Mouse (Mus musculus): ENCODE data around the gene Zdhhc12.

Gene Zdhhc12

DNA sequence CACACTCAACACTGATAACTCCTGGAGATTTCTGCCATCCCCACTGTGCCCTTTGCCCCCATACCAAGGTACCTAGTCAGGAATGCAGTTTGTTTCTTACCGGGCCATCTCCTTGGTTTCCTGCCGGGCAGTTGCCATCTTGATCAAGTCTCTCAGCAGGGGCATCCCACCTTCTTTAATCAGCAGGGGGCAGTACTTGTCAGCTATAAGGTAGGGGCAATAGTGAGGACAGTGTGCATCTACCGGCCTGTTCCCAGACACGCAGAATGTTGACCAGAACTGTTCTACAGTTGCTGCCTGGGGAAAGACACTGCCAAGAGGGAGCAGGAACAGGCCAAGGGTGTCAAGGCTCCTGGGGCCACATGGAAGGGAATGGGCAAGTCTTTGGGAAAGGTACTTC, 6.8 kb upstream of the Zdhhc12 start:
- DNase-seq (ENCODE audit: low spot score), result no peak

DNA sequence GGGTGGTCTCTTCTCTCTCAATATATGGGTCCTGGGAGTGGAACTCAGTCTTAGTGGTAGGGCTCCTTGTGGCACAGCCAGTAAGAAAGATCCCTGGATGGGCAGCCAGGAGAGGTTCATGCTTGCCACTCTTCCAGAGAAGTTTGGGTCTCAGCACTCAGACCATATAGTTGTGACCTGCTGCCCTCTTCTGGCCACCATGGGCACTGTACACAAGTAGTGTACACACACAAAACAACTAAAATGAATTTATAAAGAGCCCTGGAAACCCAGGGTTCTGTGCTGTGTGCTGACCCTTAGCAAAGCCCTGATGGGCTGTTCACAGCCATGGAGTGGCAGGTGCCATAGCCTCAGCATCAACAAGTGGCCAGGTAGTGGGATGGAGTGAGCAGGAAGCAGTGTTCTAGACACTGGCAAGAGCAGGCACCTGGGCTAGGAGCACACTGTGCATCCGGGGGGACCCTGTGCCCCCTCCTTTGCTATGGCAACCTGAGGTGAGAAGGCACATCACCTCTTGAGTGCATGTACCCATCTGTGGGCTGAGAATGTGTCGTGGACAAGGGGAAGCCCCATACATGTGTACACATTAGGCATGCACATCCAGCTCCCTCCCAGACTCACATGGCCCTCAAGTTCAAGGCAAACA, 2.6 kb upstream of the Zdhhc12 start:
- peak; percentile 80 for DNase-seq (ENCODE audit: low spot score)

DNA sequence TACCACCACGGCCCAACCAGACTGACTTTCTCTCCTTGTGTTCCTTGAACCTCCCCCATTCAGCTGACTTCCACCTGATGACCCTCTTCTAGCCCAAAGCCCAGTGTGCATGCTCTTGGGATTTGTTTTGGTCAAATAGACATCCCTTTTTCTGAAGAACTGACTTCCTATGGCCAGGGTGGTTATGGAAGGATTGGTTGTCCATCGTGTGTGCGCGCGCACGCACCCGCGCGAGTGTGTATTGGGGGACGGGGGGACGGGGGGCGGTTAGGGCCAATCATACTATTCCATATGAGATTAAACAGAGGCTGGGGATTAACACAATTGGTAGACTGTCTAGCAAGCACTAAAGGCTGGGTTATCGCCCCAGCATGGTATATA, 750 bp upstream of the Zdhhc12 start:
- peak; percentile 43 for DNase-seq (ENCODE audit: low spot score)

DNA sequence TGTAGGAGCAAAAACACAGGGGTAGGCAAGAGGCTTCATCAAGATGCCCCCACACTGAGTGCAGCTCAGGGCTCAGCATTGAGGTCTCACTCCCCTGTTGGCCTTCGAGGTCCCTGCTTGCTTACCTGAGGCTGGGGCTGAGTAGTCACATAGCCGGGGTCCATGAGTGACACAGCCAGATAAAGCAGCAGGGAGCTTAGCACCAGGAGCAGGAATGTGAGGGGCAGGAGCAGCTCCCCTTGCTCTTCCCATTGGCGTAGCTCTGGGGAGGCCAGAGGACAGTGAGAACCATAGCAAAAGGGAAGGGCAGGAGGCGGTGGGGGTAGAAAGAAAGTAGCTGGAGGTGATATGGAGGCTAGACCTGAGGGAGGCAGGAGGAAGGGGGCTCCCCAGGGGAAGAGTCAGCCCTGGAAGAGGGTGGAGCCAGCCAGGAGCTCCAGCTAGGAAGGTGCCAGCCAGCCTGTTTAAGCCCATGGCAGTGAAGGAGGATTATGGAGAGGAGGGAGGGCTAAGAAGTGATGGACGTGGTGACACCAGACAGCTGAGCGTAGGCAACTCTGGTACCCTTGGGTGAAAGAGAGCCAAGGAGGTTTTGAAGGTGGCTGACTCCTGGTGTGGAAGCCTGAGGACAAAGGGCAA, 1.0 kb downstream of the Zdhhc12 start:
- no peak for DNase-seq (ENCODE audit: low spot score)

DNA sequence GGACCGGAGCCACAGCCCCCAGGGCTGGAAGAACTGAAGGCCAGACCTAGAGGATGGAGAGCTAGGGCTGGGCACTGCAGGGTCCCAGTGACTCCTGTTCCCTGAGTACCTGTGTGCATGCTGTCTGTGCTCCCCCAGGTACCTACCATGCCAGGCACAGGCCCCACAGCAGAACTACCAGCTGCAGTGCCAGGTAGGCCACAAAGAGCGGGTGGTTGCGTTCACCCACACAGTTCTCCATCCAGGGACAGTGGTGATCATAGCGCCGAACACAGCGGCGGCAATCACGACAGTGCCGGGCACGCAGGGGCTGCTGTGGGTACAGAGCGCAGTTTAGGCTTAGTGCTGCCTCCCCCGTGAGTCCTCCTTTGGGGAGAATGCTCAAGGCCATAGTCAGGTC, 1.9 kb downstream of the Zdhhc12 start:
- DNase-seq (ENCODE audit: low spot score), result no peak

DNA sequence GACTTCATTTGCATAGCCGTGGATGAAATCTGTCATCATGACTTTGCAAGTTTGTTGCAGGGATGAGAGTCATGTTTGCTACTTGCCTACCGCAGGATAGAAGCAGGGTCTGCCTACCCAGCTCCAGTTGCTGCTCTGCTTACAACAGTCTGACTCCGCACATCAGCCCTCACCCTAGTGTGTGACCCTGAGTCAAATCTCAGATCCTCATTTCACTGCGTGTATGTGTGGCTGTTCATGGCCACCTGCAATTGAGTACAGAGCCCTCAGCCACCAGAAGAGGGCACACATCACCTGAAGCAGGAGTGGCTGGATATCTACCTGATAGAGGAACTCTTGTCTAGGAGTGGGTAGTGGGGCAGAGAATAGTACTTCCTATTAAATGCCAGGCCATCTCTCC, 6.1 kb downstream of the Zdhhc12 start:
- no peak for DNase-seq (ENCODE audit: low spot score)

DNA sequence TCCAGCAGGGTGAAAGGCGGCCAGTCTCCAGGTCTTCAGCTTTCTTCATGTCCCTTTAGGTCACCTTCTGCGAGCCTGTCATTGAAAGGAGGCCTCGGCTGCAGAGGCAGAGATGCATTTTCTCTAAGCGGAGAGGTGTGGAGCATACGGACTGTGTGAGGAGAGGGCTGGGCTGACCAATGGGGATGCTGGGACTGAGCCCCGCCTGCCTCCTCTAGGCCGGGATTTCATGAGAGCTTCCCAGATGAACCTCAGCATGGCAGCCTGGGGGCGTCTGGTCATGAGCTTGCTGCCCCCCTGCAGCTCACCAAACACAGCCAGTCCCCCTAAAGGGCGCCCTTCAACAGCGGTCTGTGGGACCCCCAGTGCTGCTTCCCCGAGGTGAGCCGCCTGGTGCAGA, 8.8 kb downstream of the Zdhhc12 start:
- peak; percentile 61 for DNase-seq (ENCODE audit: low spot score)

DNA sequence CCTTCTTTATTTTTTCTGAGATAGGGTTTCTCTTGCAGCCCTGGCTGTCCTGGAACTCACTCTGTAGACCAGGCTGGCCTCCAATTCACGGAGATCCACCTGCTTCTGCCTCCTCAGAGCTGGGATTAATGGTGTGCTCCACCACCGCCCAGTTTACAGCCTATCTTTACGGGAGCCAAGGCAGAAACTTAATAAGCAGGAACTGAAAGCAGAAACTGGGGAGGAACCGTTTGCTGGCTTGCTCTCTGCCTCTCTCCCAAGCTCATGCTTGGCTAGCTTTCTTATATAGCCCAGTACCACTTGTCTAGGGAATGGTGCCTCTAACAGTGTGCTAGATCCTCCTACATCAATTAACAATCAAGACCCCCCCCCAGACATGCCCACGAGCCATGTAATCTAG, 9.3 kb downstream of the Zdhhc12 start:
- no peak for DNase-seq (ENCODE audit: low spot score)

DNA sequence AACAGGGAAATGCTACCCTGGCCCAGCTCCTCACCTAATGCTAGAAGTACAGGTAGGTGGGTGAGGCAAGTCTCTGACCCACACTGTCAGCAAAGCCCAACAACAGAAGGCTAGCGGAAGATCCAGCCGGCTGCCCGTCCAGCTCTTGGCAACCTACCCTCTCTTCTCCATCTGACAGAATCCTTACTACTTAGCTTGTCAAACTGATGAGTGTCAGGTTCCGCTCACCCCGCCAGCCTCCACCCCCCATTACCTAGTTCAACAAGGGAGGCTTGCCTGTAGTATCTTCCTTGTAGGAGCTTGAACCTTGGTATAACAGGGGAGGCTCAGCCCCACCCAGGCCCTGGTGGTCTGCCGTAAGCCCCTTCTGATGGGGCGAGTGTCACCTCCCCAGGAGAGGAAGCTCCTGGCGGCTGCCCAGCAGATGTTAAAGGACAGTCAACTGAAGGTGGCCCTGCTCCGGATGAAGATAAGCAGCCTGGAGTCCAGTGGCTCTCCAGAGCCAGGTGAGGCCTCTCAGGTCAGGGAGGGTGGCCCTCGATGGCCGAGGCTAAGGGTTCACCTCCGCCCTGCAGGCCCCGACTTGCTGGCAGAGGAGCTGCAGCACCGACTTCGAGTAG, 13.2 kb downstream of the Zdhhc12 start:
- DNase-seq (ENCODE audit: low spot score), result no peak

DNA sequence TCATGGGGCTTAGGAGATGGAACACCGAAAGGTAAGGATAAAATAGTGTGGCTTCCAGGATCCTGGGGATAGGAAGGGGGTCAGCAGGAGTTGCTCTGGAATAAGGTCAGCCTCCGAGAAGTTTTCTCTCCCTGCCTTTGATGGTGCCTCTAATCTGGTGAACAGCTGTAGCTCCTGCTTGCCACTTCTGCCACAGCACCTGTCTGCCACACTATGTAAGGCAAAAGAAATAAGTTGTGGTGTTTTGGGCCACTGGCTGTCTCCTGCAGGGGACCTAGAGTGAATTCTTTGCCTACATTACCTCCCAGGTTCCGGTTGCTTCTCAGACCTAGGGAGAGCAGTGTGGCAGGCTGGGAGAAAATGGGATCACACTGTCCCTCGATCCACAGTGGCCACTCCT, 14.7 kb downstream of the Zdhhc12 start:
- no peak for DNase-seq (ENCODE audit: low spot score)

DNA sequence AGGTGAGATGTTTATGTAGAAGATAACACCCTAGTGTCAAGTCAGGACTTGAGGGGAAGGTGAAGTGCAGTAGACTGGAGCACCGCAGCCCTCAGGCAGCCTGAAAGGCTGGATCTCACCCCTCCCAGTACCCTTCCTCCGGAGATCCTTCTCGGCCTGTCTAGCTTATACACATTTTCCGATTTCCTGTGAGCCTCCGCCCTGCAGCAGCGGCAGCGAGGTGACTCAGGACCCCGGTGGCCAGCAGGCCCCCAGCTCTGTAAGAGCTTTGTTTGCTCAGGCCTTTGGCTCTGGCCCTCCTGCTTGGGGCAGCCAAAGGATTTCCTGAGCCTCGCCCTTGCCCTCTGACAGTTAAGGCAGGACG, 15.1 kb downstream of the Zdhhc12 start:
- peak; percentile 48 for DNase-seq (ENCODE audit: low spot score)

DNA sequence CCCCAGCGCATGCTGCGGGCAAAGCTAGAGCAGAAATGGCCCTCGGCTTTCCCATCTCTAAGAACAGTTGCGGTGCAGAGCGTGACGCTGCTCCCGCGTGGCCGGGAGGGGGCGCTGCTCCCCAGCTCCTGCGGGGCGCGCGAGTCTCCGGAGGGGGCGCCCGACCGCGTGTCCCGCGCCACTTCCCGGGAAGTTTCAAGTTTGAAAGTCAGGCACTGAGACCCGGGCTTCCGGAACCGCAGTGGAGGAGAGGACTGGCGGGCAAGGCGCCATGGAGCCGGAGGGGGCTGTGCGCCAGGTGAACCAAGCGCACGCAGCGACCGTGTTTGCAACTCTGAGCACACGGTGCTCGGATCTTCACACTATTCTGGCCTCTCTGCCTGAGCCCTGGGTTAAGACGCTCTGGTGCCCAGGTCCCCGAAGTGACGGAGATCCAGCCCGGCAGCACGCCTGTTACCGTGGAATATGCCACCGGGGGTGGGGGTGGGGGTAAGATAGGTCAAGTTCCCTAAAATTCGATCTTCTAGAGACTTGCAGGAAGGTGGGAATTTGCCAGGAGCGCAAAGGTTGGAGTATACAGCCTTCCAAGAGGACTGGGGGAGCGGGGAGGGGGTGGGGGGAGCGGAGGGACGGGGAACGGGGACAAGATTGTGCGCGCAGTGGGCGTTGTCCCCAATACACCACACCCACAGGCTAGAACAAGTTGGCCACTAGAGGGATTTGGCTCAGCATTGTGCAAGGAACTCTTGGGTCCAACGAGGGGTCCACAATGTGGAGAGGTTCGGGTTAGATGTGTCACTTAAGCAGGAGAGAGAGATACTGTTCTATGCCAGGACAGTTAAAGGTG, 15.7 kb downstream of the Zdhhc12 start, which contains the start of gene Pkn3:
Gene Pkn3 (plus strand): TSS at position 183 of the 847 bp plus-strand sequence.
- peak; percentile 94 for DNase-seq (ENCODE audit: low spot score)

DNA sequence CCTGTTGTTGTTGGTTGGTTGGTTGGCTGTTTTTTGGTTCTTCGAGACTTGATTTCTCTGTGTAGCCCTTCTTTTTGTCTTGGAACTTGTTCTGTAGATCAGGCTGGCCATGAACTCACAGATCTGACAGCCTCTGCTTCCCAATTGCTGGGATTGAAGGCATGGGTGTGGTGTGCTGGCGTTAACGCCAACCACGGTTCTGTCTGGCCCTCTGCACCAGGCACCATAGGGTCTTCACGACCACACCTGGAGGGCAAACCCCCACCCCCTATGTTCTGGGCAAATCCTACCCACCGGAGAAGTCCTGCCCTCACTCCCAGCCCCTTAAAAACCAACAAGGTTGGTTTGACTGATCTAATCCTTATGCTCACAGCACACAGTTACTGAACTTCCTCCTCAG, 16.5 kb downstream of the Zdhhc12 start:
- no peak for DNase-seq (ENCODE audit: low spot score)

DNA sequence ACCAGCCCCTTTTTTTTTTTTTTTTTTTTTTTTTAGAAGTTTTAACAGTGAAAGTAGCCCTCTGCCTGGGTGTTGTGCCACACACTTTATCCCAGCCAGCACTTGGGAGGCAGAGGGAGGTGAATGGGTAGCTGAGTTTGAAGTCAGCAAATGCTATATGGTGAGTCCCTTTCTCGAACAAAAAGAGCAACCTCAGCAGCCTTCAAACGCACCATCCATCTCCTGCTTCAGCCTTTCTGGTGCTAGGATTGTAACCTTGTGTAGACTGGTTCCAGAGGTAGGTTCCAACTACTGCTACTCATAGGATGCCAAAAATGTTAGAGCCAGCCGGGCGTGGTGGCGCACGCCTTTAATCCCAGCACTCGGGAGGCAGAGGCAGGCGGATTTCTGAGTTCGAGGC, 17.0 kb downstream of the Zdhhc12 start:
- DNase-seq (ENCODE audit: low spot score), result no peak

DNA sequence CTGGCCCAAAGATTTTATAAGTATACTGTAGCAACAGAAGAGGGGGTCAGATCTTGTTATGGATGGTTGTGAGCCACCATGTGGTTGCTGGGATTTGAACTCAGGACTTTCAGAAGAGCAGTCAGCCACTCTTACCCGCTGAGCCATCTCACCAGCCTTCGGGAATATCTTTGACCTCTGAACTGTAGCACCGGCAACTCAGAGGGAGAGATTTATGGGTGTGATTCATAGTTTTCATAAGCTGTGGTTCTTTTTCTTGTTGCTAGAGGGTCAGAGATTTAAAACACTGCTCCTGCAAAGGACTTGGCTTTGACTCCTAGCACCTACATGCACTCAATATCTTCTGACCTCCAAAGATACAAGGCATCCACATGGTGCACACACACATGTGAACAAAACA, 17.8 kb downstream of the Zdhhc12 start:
- no peak for DNase-seq (ENCODE audit: low spot score)

DNA sequence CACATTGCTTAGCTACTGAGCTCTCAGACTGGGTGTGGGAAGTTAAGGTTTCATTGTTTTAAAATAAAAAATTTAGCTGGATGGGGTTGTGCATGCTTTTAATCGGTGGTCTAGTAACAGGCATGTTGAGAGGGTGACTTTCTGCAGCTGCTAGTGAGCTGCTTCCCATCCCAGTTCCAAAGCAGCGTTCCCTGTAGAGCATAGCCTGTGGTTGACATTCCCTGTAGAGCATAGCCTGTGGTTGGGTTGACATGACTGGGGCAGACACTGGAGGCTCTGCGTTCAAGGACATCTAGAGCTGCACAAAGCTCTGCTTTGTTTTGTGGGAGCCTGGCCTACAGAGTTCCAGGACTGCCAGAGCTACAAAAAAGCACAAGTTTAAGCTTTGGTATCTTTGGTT, 20.2 kb downstream of the Zdhhc12 start:
- DNase-seq (ENCODE audit: low spot score), result no peak

DNA sequence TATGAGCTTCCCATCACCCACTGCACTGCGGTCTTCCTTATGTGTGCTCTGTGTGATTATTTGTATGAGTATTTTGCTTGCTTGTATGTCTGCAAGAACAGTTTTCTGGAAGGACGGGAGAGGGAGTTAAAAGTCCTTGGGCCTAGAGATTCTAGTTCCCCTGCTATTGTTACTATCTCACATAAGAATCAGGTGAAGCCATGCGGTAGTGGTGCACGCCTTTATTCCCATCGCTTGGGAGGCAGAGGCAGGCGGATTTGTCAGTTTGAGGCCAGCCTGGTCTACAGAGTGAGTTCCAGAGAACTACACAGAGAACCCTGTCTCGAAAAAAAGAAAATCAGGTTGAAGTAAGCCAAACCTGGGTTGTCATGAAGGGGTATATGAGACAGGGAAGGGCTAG, 20.6 kb downstream of the Zdhhc12 start:
- no peak for DNase-seq (ENCODE audit: low spot score)

DNA sequence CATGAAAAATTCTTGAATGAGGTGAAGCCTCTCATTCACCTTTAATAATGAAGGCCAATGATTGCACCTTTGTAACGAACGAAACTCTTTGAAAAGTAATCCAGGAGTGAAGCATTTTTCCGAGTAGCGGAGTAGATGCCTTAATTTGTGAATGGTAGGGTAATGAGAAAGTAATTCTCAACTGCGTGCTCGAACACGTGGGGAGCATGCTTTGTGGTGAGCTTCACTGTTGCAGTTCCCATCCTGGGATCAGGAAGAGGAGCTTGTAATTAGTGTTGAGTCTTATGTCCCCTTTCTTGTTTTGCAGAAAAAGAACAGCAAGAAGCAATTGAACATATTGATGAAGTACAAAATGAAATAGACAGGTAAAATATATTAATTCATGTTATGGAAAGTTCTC, 25.5 kb downstream of the Zdhhc12 start:
- DNase-seq (ENCODE audit: low spot score), result no peak

DNA sequence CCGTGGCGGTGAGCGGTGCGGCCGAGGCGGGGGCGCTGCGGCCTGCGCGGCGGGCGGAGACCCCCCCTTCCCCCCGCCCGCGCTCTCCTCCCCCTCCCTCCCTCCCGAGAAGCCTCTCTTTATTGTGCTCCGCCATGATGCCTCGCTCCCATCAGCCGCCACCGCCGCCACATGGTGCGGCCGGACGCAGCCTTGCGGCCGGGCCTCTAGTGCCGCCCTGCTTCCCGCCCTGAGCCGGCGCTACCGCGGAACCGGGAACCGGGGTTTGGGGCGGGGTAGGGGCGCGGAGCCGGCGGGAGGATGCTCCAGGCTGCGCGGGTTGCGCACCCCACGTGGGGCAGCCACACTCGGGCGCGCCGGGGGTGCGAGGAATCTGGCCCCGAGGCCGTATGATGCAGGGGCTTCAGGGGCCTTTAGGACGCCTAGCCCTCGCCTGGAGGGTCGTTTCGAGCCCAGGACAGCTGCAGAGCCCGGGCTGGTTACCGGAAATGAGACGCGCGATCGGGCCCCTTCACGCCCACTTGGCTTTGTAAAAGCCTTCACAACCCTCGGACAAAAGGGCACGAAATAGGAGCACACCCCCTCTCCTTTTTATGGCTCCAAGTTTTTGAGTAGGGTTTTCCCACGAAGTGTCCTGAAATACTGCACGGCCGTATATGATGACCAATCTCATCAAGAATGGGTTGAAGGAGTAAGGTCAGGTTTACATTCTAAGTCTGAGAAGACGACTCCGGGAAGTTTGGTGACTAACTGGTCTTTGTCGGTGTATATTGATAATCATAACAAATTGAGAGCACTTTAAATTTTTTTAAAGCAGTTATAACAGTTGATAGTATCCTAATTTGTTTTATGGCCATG, 26.2 kb downstream of the Zdhhc12 start:
- peak; percentile 64 for DNase-seq (ENCODE audit: low spot score)

DNA sequence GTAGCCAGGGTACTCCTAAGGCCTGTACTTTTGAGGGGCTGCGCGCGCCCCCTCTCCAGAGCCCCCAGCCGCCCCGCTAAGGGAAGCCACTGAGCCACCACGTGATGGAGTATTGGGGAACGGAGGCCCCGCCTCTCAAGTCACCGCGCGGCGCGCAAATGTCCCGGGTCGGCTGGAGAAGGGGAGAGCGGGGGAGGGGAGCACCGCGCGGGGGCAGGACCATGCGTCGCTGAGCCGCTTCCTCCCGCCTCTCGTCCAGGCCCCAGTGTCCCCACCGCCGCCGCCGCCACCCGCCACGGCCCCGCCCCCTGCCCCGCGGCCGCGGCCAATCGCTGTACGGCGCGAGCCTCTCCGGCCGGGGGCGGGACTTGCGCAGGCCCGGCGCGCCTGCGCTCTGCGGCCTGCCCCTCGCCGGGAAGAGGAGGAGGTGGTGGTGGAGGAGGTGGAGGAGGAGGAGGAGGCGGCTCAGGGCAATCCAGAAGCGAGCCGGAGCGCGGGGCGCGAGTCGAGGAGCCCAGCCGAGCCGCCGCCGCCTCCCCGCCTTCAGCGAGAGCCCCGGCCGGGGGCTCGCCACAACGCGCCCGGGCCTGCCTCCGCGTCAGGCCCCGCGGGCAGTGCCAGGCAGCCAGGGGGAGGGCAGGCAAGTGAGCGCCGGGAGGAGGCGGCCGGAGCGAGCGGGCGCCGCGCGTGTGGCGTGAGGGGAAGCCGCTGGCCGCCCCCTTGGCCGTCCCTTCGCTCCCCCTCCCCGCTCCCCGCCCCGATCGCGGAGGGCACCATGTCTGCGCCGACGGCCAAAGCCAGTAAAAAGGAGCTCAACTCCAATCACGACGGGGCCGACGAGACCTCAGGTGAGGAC, 27.2 kb downstream of the Zdhhc12 start:
- DNase-seq (ENCODE audit: low spot score), result peak; percentile 97

DNA sequence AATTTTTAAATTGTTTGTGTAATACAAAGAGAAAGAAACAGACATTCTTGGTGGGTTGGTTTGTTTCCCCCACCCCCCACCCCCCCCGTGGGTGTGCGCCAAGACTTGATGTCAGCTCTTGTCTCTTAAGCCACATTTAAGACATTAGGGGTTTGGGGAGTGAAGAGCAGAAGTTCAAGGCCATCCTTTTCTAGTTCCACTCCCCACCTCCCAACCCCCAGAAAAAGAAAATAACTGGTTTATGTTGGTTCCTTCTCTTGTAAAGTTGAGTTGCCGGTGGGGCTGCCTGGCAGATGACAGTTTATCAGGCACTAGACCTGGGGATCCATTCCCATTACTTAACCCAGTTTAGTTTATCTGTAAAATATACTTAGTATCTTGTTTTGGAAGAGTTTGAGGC, 29.1 kb downstream of the Zdhhc12 start:
- DNase-seq (ENCODE audit: low spot score), result no peak

Measured in embryo, embryonic 10 days (tissue).